Mouse (Mus musculus) megakaryocyte-erythroid progenitor cell, adult 5-6 weeks (primary cell): ENCODE results near the gene Cd44. TPM values are rescaled to one million over a fixed set of nuclear protein-coding genes. Genes with fewer than 3 reads are reported as not detected.

Experiments
- ATAC-seq: replicated peaks from 2 replicates; pipeline ENCODE4 v1.8.0; 2016; ENCODE audit warnings: mild to moderate bottlenecking, inconsistent platforms; ENCODE audit not compliant: severe bottlenecking, poor library complexity, low FRiP score, low TSS enrichment
- total RNA-seq, 2 experiments: library from RNA; stranded (forward) in 1 of 2; stranded (reverse) in 1 of 2; fragments of 200-1000, 215-1000 nt in 1 of 2; fragments of >200 nt in 1 of 2; fragmentation: Nextera tagmentation in 1 of 2; gene quantifications; 2 replicates each; pipeline ENCODE4 v1.2.3; 2014 to 2017

The Cd44 gene
- total RNA-seq, 2 experiments from 2014 or later, result 112 to 143 TPM

- no peak for ATAC-seq
These were observed 69.9 kb downstream of the Cd44 start for GRCm38 (mm10) chr2:102831547-102831946.

GRCm38 (mm10) chr2:102829201-102829600 lies 72.3 kb downstream of the Cd44 start:
- peak; percentile 90 for ATAC-seq

GRCm38 (mm10) chr2:102828381-102828780 lies 73.1 kb downstream of the Cd44 start:
- no peak for ATAC-seq

GRCm38 (mm10) chr2:102827841-102828240 lies 73.6 kb downstream of the Cd44 start:
- ATAC-seq, result no peak

GRCm38 (mm10) chr2:102825961-102826633 lies 75.4 kb downstream of the Cd44 start:
- no peak for ATAC-seq

- no peak for ATAC-seq
These were observed 79.4 kb downstream of the Cd44 start for GRCm38 (mm10) chr2:102822036-102822435.

GRCm38 (mm10) chr2:102820790-102821189 lies 80.7 kb downstream of the Cd44 start:
- ATAC-seq, result no peak

GRCm38 (mm10) chr2:102820225-102820711 lies 81.2 kb downstream of the Cd44 start:
- no peak for ATAC-seq

GRCm38 (mm10) chr2:102815289-102815809 lies 86.1 kb downstream of the Cd44 start:
- no peak for ATAC-seq

- ATAC-seq, result no peak
These were observed 88.7 kb downstream of the Cd44 start for GRCm38 (mm10) chr2:102812756-102813155.

GRCm38 (mm10) chr2:102809436-102809835 lies 92.0 kb downstream of the Cd44 start:
- ATAC-seq, result no peak

- ATAC-seq, result no peak
These were observed 93.8 kb downstream of the Cd44 start for GRCm38 (mm10) chr2:102807633-102808032.

GRCm38 (mm10) chr2:102805761-102806496 lies 95.5 kb downstream of the Cd44 start:
- no peak for ATAC-seq

GRCm38 (mm10) chr2:102805283-102805682 lies 96.2 kb downstream of the Cd44 start:
- ATAC-seq, result no peak

- ATAC-seq, result no peak
These were observed 97.4 kb downstream of the Cd44 start for GRCm38 (mm10) chr2:102804109-102804508.

GRCm38 (mm10) chr2:102801899-102802298 lies 99.6 kb downstream of the Cd44 start:
- ATAC-seq, result no peak

- ATAC-seq, result no peak
These were observed 103.3 kb downstream of the Cd44 start for GRCm38 (mm10) chr2:102798149-102798548.

GRCm38 (mm10) chr2:102795034-102795433 lies 106.4 kb downstream of the Cd44 start:
- ATAC-seq, result no peak

GRCm38 (mm10) chr2:102792804-102793203 lies 108.7 kb downstream of the Cd44 start:
- no peak for ATAC-seq

- ATAC-seq, result no peak
These were observed 109.8 kb downstream of the Cd44 start for GRCm38 (mm10) chr2:102791641-102792040.

GRCm38 (mm10) chr2:102785696-102786095 lies 115.8 kb downstream of the Cd44 start:
- no peak for ATAC-seq
